Mouse (Mus musculus) MEL (cell line): ENCODE results near the gene Wnt2b. TPM values are rescaled to one million over a fixed set of nuclear protein-coding genes. Genes with fewer than 3 reads are reported as not detected.

ENCODE experiments used
- DNase-seq: peaks from one replicate; pipeline ENCODE4 v3.0.0; 2011; ENCODE audit warnings: low read depth, low spot score
- H3K27ac ChIP-seq: 2 replicates; pipeline ENCODE4 v1.5.1; 2012; ENCODE audit warnings: low read depth, mild to moderate bottlenecking, control low read depth, low read length, moderate library complexity; ENCODE audit not compliant: control insufficient read depth
- H3K27me3 ChIP-seq, 2 experiments: fragments of 150-350 bp in 1 of 2; sonication (generic) in 1 of 2; 2 replicates each; pipeline ENCODE4 v1.6.1; 2012; ENCODE audit warnings: low read length in 2 of 2, mild to moderate bottlenecking in 2 of 2, improper control_type of control experiment in 1 of 2, moderate library complexity in 1 of 2; ENCODE audit not compliant: insufficient read depth in 2 of 2, control insufficient read depth in 1 of 2
- H3K36me3 ChIP-seq, 2 experiments: 2 replicates each; pipeline ENCODE4 v1.6.1; 2012 to 2014; ENCODE audit warnings: low read length in 2 of 2, improper control_type of control experiment in 1 of 2, inconsistent platforms in 1 of 2, mild to moderate bottlenecking in 1 of 2; ENCODE audit not compliant: insufficient read depth in 2 of 2, control insufficient read depth in 1 of 2
- H3K4me1 ChIP-seq, 2 experiments: fragments of 150-350 bp in 1 of 2; sonication (generic) in 1 of 2; 2 replicates each; pipeline ENCODE4 v1.6.1; 2012; ENCODE audit warnings: low read length in 2 of 2, improper control_type of control experiment in 1 of 2, mild to moderate bottlenecking in 1 of 2; ENCODE audit not compliant: insufficient read depth in 2 of 2, control insufficient read depth in 1 of 2
- H3K4me3 ChIP-seq, 2 experiments: fragments of 150-350 bp in 1 of 2; sonication (generic) in 1 of 2; 2 replicates each; pipeline ENCODE4 v1.5.1; 2012; ENCODE audit warnings: low read depth in 2 of 2, low read length in 2 of 2, mild to moderate bottlenecking in 2 of 2, moderate library complexity in 2 of 2, control low read depth in 1 of 2, improper control_type of control experiment in 1 of 2; ENCODE audit not compliant: control insufficient read depth in 1 of 2, insufficient read depth in 1 of 2
- H3K79me2 ChIP-seq: 2 replicates; pipeline ENCODE4 v1.6.1; 2012; ENCODE audit warnings: mild to moderate bottlenecking, low read length, moderate library complexity; ENCODE audit not compliant: control insufficient read depth, poor library complexity, insufficient read depth
- H3K9ac ChIP-seq: 2 replicates; pipeline ENCODE4 v1.6.1; 2012; ENCODE audit warnings: low read depth, mild to moderate bottlenecking, control low read depth, low read length, moderate library complexity; ENCODE audit not compliant: control insufficient read depth, poor library complexity, severe bottlenecking
- H3K9me3 ChIP-seq: fragments of 150-350 bp; sonication (generic); replicated peaks from 2 replicates; pipeline ENCODE4 v1.6.1; 2012; ENCODE audit warnings: mild to moderate bottlenecking, low read length, improper control_type of control experiment, moderate library complexity; ENCODE audit not compliant: insufficient read depth
- BHLHE40 ChIP-seq: IDR thresholded peaks from 2 replicates; pipeline ENCODE4 v1.6.1; 2012; ENCODE audit warnings: low read depth, mild to moderate bottlenecking, inconsistent platforms, low read length, improper control_type of control experiment, borderline replicate concordance
- CHD1 ChIP-seq: IDR thresholded peaks from 2 replicates; pipeline ENCODE4 v1.6.1; 2012; ENCODE audit warnings: low read depth, mild to moderate bottlenecking, inconsistent platforms, low read length, improper control_type of control experiment
- CTCF ChIP-seq, 3 experiments: IDR thresholded peaks in 2 of 3; conservative IDR thresholded peaks in 1 of 3; 2 replicates each; pipeline ENCODE4 v1.5.1; 2011 to 2012; ENCODE audit warnings: low read length in 3 of 3, low read depth in 2 of 3, mild to moderate bottlenecking in 2 of 3, improper control_type of control experiment in 1 of 3, inconsistent platforms in 1 of 3, mixed read lengths in 1 of 3, moderate library complexity in 1 of 3; ENCODE audit not compliant: control insufficient read depth in 1 of 3, insufficient read depth in 1 of 3, poor library complexity in 1 of 3, severe bottlenecking in 1 of 3
- ELF1 ChIP-seq: IDR thresholded peaks from 2 replicates; pipeline ENCODE4 v1.6.1; 2014; ENCODE audit warnings: low read depth, mild to moderate bottlenecking, inconsistent platforms, low read length, improper control_type of control experiment, moderate library complexity
- EP300 ChIP-seq, 2 experiments: IDR thresholded peaks; 2 replicates each; pipeline ENCODE4 v1.6.1; 2011; ENCODE audit warnings: improper control_type of control experiment in 2 of 2, low read length in 2 of 2, low read depth in 1 of 2, mild to moderate bottlenecking in 1 of 2
- ETS1 ChIP-seq: IDR thresholded peaks from 2 replicates; pipeline ENCODE4 v1.6.1; 2012; ENCODE audit warnings: low read depth, mild to moderate bottlenecking, inconsistent platforms, low read length, improper control_type of control experiment, moderate library complexity
- GABPA ChIP-seq: IDR thresholded peaks from 2 replicates; pipeline ENCODE4 v1.6.1; 2012; ENCODE audit warnings: low read depth, mild to moderate bottlenecking, inconsistent platforms, low read length, improper control_type of control experiment, moderate library complexity
- JUND ChIP-seq: IDR thresholded peaks from 2 replicates; pipeline ENCODE4 v1.6.1; 2011; ENCODE audit warnings: low read depth, mild to moderate bottlenecking, improper control_type of control experiment, low read length
- KAT2A ChIP-seq: conservative IDR thresholded peaks from 2 replicates; pipeline ENCODE4 v1.6.1; 2012; ENCODE audit warnings: low read depth, low read length, improper control_type of control experiment, inconsistent platforms
- MAFK ChIP-seq: IDR thresholded peaks from 2 replicates; pipeline ENCODE4 v1.6.1; 2011; ENCODE audit warnings: low read depth, mild to moderate bottlenecking, low read length, improper control_type of control experiment, borderline replicate concordance
- MAZ ChIP-seq: IDR thresholded peaks from 2 replicates; pipeline ENCODE4 v1.6.1; 2012; ENCODE audit warnings: low read depth, mild to moderate bottlenecking, inconsistent platforms, low read length, improper control_type of control experiment
- MEF2A ChIP-seq: IDR thresholded peaks from 2 replicates; pipeline ENCODE4 v1.6.1; 2014; ENCODE audit warnings: low read depth, mild to moderate bottlenecking, inconsistent platforms, low read length, improper control_type of control experiment; ENCODE audit not compliant: poor library complexity, insufficient replicate concordance, severe bottlenecking; ENCODE audit errors: extremely low read depth
- MYB ChIP-seq: IDR thresholded peaks from 2 replicates; pipeline ENCODE4 v1.6.1; 2011; ENCODE audit warnings: mild to moderate bottlenecking, low read depth, low read length, improper control_type of control experiment
- MYC ChIP-seq: IDR thresholded peaks from 2 replicates; pipeline ENCODE4 v1.6.1; 2011; ENCODE audit warnings: low read depth, mild to moderate bottlenecking, low read length, improper control_type of control experiment, moderate library complexity
- NELFE ChIP-seq: IDR thresholded peaks from 2 replicates; pipeline ENCODE4 v1.6.1; 2011; ENCODE audit warnings: low read depth, low read length, improper control_type of control experiment
- NRF1 ChIP-seq: IDR thresholded peaks from 2 replicates; pipeline ENCODE4 v1.6.1; 2014; ENCODE audit warnings: low read depth, mild to moderate bottlenecking, inconsistent platforms, low read length, improper control_type of control experiment, moderate library complexity; ENCODE audit not compliant: poor library complexity, insufficient read depth, severe bottlenecking
- POLR2A ChIP-seq, 2 experiments: IDR thresholded peaks; 2 replicates each; pipeline ENCODE4 v1.6.1; 2011 to 2012; ENCODE audit warnings: low read length in 2 of 2, mild to moderate bottlenecking in 2 of 2, control low read depth in 1 of 2, improper control_type of control experiment in 1 of 2, low read depth in 1 of 2, moderate library complexity in 1 of 2; ENCODE audit not compliant: control insufficient read depth in 1 of 2, insufficient read depth in 1 of 2, poor library complexity in 1 of 2
- RAD21 ChIP-seq: IDR thresholded peaks from 2 replicates; pipeline ENCODE4 v1.6.1; 2011; ENCODE audit warnings: mild to moderate bottlenecking, low read depth, low read length, improper control_type of control experiment
- SIN3A ChIP-seq: IDR thresholded peaks from 2 replicates; pipeline ENCODE4 v1.6.1; 2012; ENCODE audit warnings: low read length, improper control_type of control experiment, inconsistent platforms
- TAL1 ChIP-seq: IDR thresholded peaks from 2 replicates; pipeline ENCODE4 v1.6.1; 2012; ENCODE audit warnings: mild to moderate bottlenecking, inconsistent platforms, low read length, moderate library complexity, mixed read lengths
- TBP ChIP-seq: IDR thresholded peaks from 2 replicates; pipeline ENCODE4 v1.8.0; 2011; ENCODE audit warnings: low read depth, low read length, improper control_type of control experiment
- UBTF ChIP-seq: IDR thresholded peaks from 2 replicates; pipeline ENCODE4 v1.6.1; 2012; ENCODE audit warnings: low read depth, mild to moderate bottlenecking, inconsistent platforms, low read length, improper control_type of control experiment, moderate library complexity, borderline replicate concordance; ENCODE audit not compliant: insufficient read depth
- USF1 ChIP-seq: IDR thresholded peaks from 2 replicates; pipeline ENCODE4 v1.6.1; 2014; ENCODE audit warnings: low read depth, mild to moderate bottlenecking, inconsistent platforms, low read length, improper control_type of control experiment, moderate library complexity
- ZC3H11A ChIP-seq: IDR thresholded peaks from 2 replicates; pipeline ENCODE4 v1.6.1; 2012; ENCODE audit warnings: low read depth, mild to moderate bottlenecking, inconsistent platforms, low read length, improper control_type of control experiment
- ZMIZ1 ChIP-seq: IDR thresholded peaks from 2 replicates; pipeline ENCODE4 v1.6.1; 2012; ENCODE audit warnings: low read depth, mild to moderate bottlenecking, inconsistent platforms, low read length, improper control_type of control experiment, moderate library complexity
- ZNF384 ChIP-seq: IDR thresholded peaks from 2 replicates; pipeline ENCODE4 v1.6.1; 2012; ENCODE audit warnings: low read depth, mild to moderate bottlenecking, inconsistent platforms, low read length, improper control_type of control experiment
- polyA plus RNA-seq, 2 experiments: library from polyadenylated mRNA; stranded (reverse) in 1 of 2; unstranded in 1 of 2; fragments of >175 nt in 1 of 2; fragments of >200 nt in 1 of 2; gene quantifications; 2 replicates each; pipeline versions ENCODE4 v1.2.1 to v1.2.4; 2012; ENCODE audit warnings: low replicate concordance in 2 of 2, low read depth in 1 of 2; ENCODE audit not compliant: insufficient read length in 2 of 2, insufficient read depth in 1 of 2, missing spikeins in 1 of 2
- total RNA-seq: library from RNA; depleted of rRNA; stranded (reverse); fragments of 300-350 nt; gene quantifications from 2 replicates; pipeline ENCODE4 v1.2.3, GENCODE M21; 2012

Gene Wnt2b
- total and polyA plus RNA-seq, 3 experiments: 0.31 TPM; not detected in 2

GRCm38 (mm10) chr3:104944894-104945293 is 16.8 kb downstream of the Wnt2b start:
- Histone ChIP-seq H3K36me3 (no peaks in the 10 kb centered on the region), H3K4me3 (no peak overlapping the region), H3K27me3 (no peaks in the 10 kb centered on the region), H3K79me2 (no peaks in the 10 kb centered on the region), H3K4me1 (no peaks in the 10 kb centered on the region), H3K9me3 (no peaks in the 10 kb centered on the region), H3K9ac (no peak overlapping the region), H3K27ac (no peak overlapping the region)
- DNase-seq: no peak
- TF ChIP-seq ZNF384 (no peak), MAZ (no peak), UBTF (no peak), MAFK (no peak), ETS1 (no peak), SIN3A (no peak), MEF2A (no peak), EP300 (IDR thresholded peaks at IDR 0.05; ENCODE audit: low read depth in 1 of 2, low read length in 2 of 2) (no peak), KAT2A (no peak), RAD21 (no peak), NELFE (no peak), POLR2A (IDR thresholded peaks at IDR 0.05; ENCODE audit: control insufficient read depth in 1 of 2, insufficient read depth in 1 of 2, low read depth in 1 of 2, low read length in 2 of 2, poor library complexity in 1 of 2) (no peak), ZMIZ1 (no peak), TBP (no peak), MYC (no peak), GABPA (no peak), CTCF (IDR thresholded peaks at IDR 0.05 in 2 of 3, conservative IDR thresholded peaks at IDR 0.05 in 1 of 3; ENCODE audit: control insufficient read depth in 1 of 3, insufficient read depth in 1 of 3, low read depth in 2 of 3, low read length in 3 of 3, poor library complexity in 1 of 3, severe bottlenecking in 1 of 3) (no peak), USF1 (no peak), NRF1 (no peak), TAL1 (no peak)

- no peaks in the 10 kb centered on the region for H3K27me3 ChIP-seq
- H3K4me3 ChIP-seq: no peak overlapping the region
- H3K9ac ChIP-seq: no peak overlapping the region
- no peak for TF ChIP-seq ELF1
- no peak for TF ChIP-seq ZC3H11A
- no peak for TF ChIP-seq ZMIZ1
- TF ChIP-seq MYB: no peak
- TF ChIP-seq JUND: no peak
- TF ChIP-seq KAT2A: no peak
- no peak for TF ChIP-seq MEF2A
- TF ChIP-seq CHD1: no peak
- no peak for TF ChIP-seq BHLHE40
- no peak for TF ChIP-seq MAFK
- H3K9me3 ChIP-seq: no peaks in the 10 kb centered on the region
- DNase-seq: no peak
- H3K79me2 ChIP-seq: no peaks in the 10 kb centered on the region
- no peak overlapping the region for H3K27ac ChIP-seq
- H3K36me3 ChIP-seq: no peaks in the 10 kb centered on the region
- no peaks in the 10 kb centered on the region for H3K4me1 ChIP-seq
Measured at GRCm38 (mm10) chr3:104943333-104943732, 18.4 kb downstream of the Wnt2b start.
